ENCODE assay signal across 9 mouse cellular contexts in the genomic region with DNA sequence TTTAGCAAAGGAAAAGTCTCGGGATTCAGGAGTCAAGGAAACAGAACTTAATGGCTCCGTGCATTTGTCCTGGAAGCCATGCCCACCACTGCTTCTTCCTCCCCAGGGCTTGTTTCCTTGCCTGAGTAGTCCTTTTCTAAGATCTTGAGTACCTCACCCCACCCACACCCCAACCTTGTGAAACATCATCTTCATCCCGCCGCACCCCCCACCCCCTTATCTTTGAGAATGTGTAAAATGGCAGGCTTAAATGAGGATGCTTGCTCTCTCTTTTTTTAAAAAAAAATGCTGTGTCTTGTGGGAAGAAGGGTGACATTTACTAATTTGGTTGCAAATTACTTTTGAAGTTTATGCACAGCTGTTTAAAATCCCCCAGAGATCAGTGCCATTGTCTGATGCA. TPM values are rescaled to one million over a fixed set of nuclear protein-coding genes. Genes with fewer than 3 reads are reported as not detected.
DNase-seq lines count a peak whose midpoint lies in the region; ATAC-seq lines count a peak whose summit lies in the region.
"Had no signal": no experiment of that assay in that cellular context is flagged by ENCODE, and none has a peak within 500 bp of the region (broad histone marks: within the 10 kb centered on the region; RNA-seq: fewer than 3 reads in every experiment).

No protein-coding gene starts in this region.

- no peaks in the 10 kb centered on the region for H3K36me3 ChIP-seq in neural tube, embryonic 11.5 days (ENCODE audit: control insufficient read depth, insufficient read depth, low read length)
- H3K36me3 ChIP-seq in forebrain, embryonic 16.5 days (ENCODE audit: control insufficient read depth, insufficient read depth), result no peaks in the 10 kb centered on the region
- no peaks in the 10 kb centered on the region for H3K36me3 ChIP-seq in midbrain, embryonic 12.5 days
- no peaks in the 10 kb centered on the region for H3K36me3 ChIP-seq in intestine, embryonic 16.5 days (ENCODE audit: control insufficient read depth, insufficient read depth, low read length)
- H3K36me3 ChIP-seq: heart, embryonic 10.5 days had no signal

- H3K27ac ChIP-seq in neural tube, embryonic 11.5 days (ENCODE audit: low read depth, low read length), result no peak overlapping the region
- no peak overlapping the region for H3K27ac ChIP-seq in forebrain, embryonic 16.5 days (ENCODE audit: low read length)
- no peak overlapping the region for H3K27ac ChIP-seq in midbrain, embryonic 12.5 days (replicated peaks)
- H3K27ac ChIP-seq in intestine, embryonic 16.5 days (ENCODE audit: low read length), result no peak overlapping the region
- H3K27ac ChIP-seq: heart, embryonic 10.5 days had no signal

- no peak overlapping the region for H3K9ac ChIP-seq in neural tube, embryonic 11.5 days (ENCODE audit: low read length)
- no peak overlapping the region for H3K9ac ChIP-seq in forebrain, embryonic 16.5 days (replicated peaks; ENCODE audit: low read depth, low read length)
- H3K9ac ChIP-seq in midbrain, embryonic 12.5 days (replicated peaks), result no peak overlapping the region
- H3K9ac ChIP-seq in intestine, embryonic 16.5 days (ENCODE audit: low read depth, low read length), result no peak overlapping the region

- DNase-seq in neural tube, embryonic 11.5 days (ENCODE audit: low spot score), result no peak
- DNase-seq in neural tube, embryonic 10.5 days (ENCODE audit: extremely low spot score, low spot score), result no peak
- DNase-seq in thymus, postnatal 36 days, result peak; percentile 65 to 75
- no peak for DNase-seq in urinary bladder, adult 18-20 months (ENCODE audit: low spot score in 2 of 2)
- DNase-seq in adrenal gland, adult (ENCODE audit: inconsistent age in 2 of 2, low spot score in 1 of 2), result no peak

- no peaks in the 10 kb centered on the region for H3K9me3 ChIP-seq in neural tube, embryonic 11.5 days (ENCODE audit: control insufficient read depth, low read length)
- H3K9me3 ChIP-seq in forebrain, embryonic 16.5 days (ENCODE audit: control insufficient read depth, low read length), result no peaks in the 10 kb centered on the region
- H3K9me3 ChIP-seq in midbrain, embryonic 12.5 days, result no peaks in the 10 kb centered on the region
- no peaks in the 10 kb centered on the region for H3K9me3 ChIP-seq in intestine, embryonic 16.5 days (ENCODE audit: control insufficient read depth, low read length)
- H3K9me3 ChIP-seq: heart, embryonic 10.5 days had no signal

- peak overlapping the region; percentile 2; the same call in 1 of the 2 replicates for H3K4me2 ChIP-seq in neural tube, embryonic 11.5 days (ENCODE audit: low read depth)
- 0 out of 2 replicates have a peak overlapping the region, but pooled peaks have one; percentile 8 for H3K4me2 ChIP-seq in forebrain, embryonic 16.5 days (ENCODE audit: low read length)
- H3K4me2 ChIP-seq in midbrain, embryonic 12.5 days (replicated peaks), result peak overlapping the region; percentile 81
- H3K4me2 ChIP-seq in intestine, embryonic 16.5 days (ENCODE audit: low read depth, low read length), result no peak overlapping the region

- H3K27me3 ChIP-seq in neural tube, embryonic 11.5 days (ENCODE audit: control insufficient read depth, insufficient read depth, low read length), result no peaks in the 10 kb centered on the region
- H3K27me3 ChIP-seq in forebrain, embryonic 16.5 days (replicated peaks; ENCODE audit: control insufficient read depth, insufficient read depth, low read length), result peaks cover 38% of the 10 kb centered on the region
- H3K27me3 ChIP-seq in midbrain, embryonic 12.5 days, result peaks cover 31% of the 10 kb centered on the region
- peaks cover 5% of the 10 kb centered on the region; the same call in 1 of the 2 replicates for H3K27me3 ChIP-seq in intestine, embryonic 16.5 days (replicated peaks; ENCODE audit: control insufficient read depth, insufficient read depth, low read length)

- ATAC-seq in neural tube, embryonic 11.5 days (ENCODE audit: insufficient read depth, low FRiP score, low TSS enrichment), result no peak
- ATAC-seq in forebrain, embryonic 16.5 days, result no peak
- no peak for ATAC-seq in midbrain, embryonic 12.5 days (ENCODE audit: low FRiP score, low read depth)
- no peak for ATAC-seq in intestine, embryonic 16.5 days

- H3K4me3 ChIP-seq in neural tube, embryonic 11.5 days (ENCODE audit: low read depth, low read length), result no peak overlapping the region
- no peak overlapping the region for H3K4me3 ChIP-seq in forebrain, embryonic 16.5 days (replicated peaks; ENCODE audit: low read length)
- no peak overlapping the region for H3K4me3 ChIP-seq in midbrain, embryonic 12.5 days
- no peak overlapping the region for H3K4me3 ChIP-seq in intestine, embryonic 16.5 days (ENCODE audit: low read length)
- H3K4me3 ChIP-seq: heart, embryonic 10.5 days had no signal

- 45% methylated on average over 4 of the region's 4 CpGs for WGBS in neural tube, embryonic 11.5 days
- 42% methylated on average over 4 of the region's 4 CpGs for WGBS in forebrain, embryonic 16.5 days
- 25% methylated on average over 4 of the region's 4 CpGs for WGBS in midbrain, embryonic 12.5 days
- 52% methylated on average over 4 of the region's 4 CpGs for WGBS in intestine, embryonic 16.5 days

- peaks cover 2% of the 10 kb centered on the region for H3K4me1 ChIP-seq in neural tube, embryonic 11.5 days (ENCODE audit: control insufficient read depth, insufficient read depth, low read length)
- peaks cover 13% of the 10 kb centered on the region for H3K4me1 ChIP-seq in forebrain, embryonic 16.5 days (replicated peaks; ENCODE audit: control insufficient read depth, insufficient read depth, low read length)
- peaks cover 19% of the 10 kb centered on the region for H3K4me1 ChIP-seq in midbrain, embryonic 12.5 days
- H3K4me1 ChIP-seq in intestine, embryonic 16.5 days (ENCODE audit: control insufficient read depth, insufficient read depth, low read length), result peaks cover 4% of the 10 kb centered on the region; the same call in 1 of the 2 replicates

RNA-seq across cellular contexts. Expression of gene Prkcq, which starts 1.6 kb away (rescaled TPM):
- 3.8 and 4.1 TPM in 2 replicates for polyA plus RNA-seq in neural tube, embryonic 11.5 days (2014; fragmentation: Nextera tagmentation; extraction: Ambion mirVana)
- polyA plus RNA-seq in forebrain, embryonic 16.5 days (2015; fragmentation: Nextera tagmentation; extraction: Ambion mirVana), result 3.0 and 4.4 TPM in 2 replicates
- 1.2 and 1.8 TPM in 2 replicates for polyA plus RNA-seq in midbrain, embryonic 12.5 days (2016; fragmentation: Nextera tagmentation; extraction: Ambion mirVana)
- 1.3 and 1.5 TPM in 2 replicates for polyA plus RNA-seq in intestine, embryonic 16.5 days (2015; fragmentation: Nextera tagmentation; extraction: Ambion mirVana)

Comparison
In these comparisons a context has a peak if more than half of its experiments do, and no peak if none do; other contexts are left out.
1. DNase-seq: peak in thymus, postnatal 36 days (2 of 2); none in neural tube, embryonic 11.5 days (single experiment), neural tube, embryonic 10.5 days (single experiment), urinary bladder, adult 18-20 months (0 of 2) and adrenal gland, adult (0 of 2).